Mouse (Mus musculus) neural tube, embryonic 15.5 days (tissue): ENCODE measurements around the gene Gm16429. TPM values are rescaled to one million over a fixed set of nuclear protein-coding genes. Genes with fewer than 3 reads are reported as not detected.
"Not testable (repeated sequence)": the region's sequence is repeated elsewhere in the genome, so short reads cannot be mapped to it uniquely, and the experiment has no call there.

ENCODE experiments used
- ATAC-seq: fragments of 200-750 bp; cut with Nextera tagmentation; 2 replicates; pipeline ENCODE4 v1.8.0; 2017; ENCODE audit warnings: mild to moderate bottlenecking, moderate TSS enrichment, moderate library complexity; ENCODE audit not compliant: low FRiP score
- H3K27ac ChIP-seq: fragments of 300-500 bp; sonication (generic); replicated peaks from 2 replicates; pipeline ENCODE4 v1.5.1; 2015; ENCODE audit warnings: mild to moderate bottlenecking, inconsistent platforms
- H3K27me3 ChIP-seq: fragments of 300-500 bp; sonication (generic); replicated peaks from 2 replicates; pipeline ENCODE4 v1.6.1; 2015; ENCODE audit warnings: inconsistent platforms
- H3K36me3 ChIP-seq: fragments of 300-500 bp; sonication (generic); 2 replicates; pipeline ENCODE4 v1.6.1; 2015; ENCODE audit warnings: inconsistent platforms
- H3K4me1 ChIP-seq: fragments of 300-500 bp; sonication (generic); 2 replicates; pipeline ENCODE4 v1.6.1; 2015; ENCODE audit warnings: inconsistent platforms
- H3K4me2 ChIP-seq: fragments of 300-500 bp; sonication (generic); 2 replicates; pipeline ENCODE4 v1.6.1; 2015; ENCODE audit warnings: inconsistent platforms, mild to moderate bottlenecking, moderate library complexity
- H3K4me3 ChIP-seq: fragments of 300-500 bp; sonication (generic); replicated peaks from 2 replicates; pipeline ENCODE4 v1.5.1; 2015; ENCODE audit warnings: mild to moderate bottlenecking, inconsistent platforms
- H3K9ac ChIP-seq: fragments of 300-500 bp; sonication (generic); replicated peaks from 2 replicates; pipeline ENCODE4 v1.6.1; 2015; ENCODE audit warnings: mild to moderate bottlenecking, inconsistent platforms
- H3K9me3 ChIP-seq: fragments of 300-500 bp; sonication (generic); replicated peaks from 2 replicates; pipeline ENCODE4 v1.6.1; 2016; ENCODE audit warnings: inconsistent platforms
- WGBS: fragments of 180-500 bp; shearing (Covaris S2); methylation state at CpG from one replicate; pipeline ENCODE4 v1.1.7; 2015; ENCODE audit warnings: mixed read lengths; 5-methylcytosine and 5-hydroxymethylcytosine counted together
- polyA plus RNA-seq: library from polyadenylated mRNA; unstranded; fragments of >200 nt; fragmentation: Nextera tagmentation; extraction: Ambion mirVana; gene quantifications from 2 replicates; pipeline ENCODE4 v1.2.1, GENCODE M21; 2015

The Gm16429 gene
- polyA plus RNA-seq = not detected in 2 replicates

GRCm38 (mm10) chr5:93928952-93929351, at the start of gene Gm16429:
Gm16429 (minus strand) TSS chr5:93929052.
- not testable (repeated sequence) for H3K4me2 ChIP-seq, H3K9me3 ChIP-seq, H3K4me1 ChIP-seq, H3K27ac ChIP-seq, H3K36me3 ChIP-seq, H3K9ac ChIP-seq, ATAC-seq, H3K27me3 ChIP-seq, H3K4me3 ChIP-seq
- no CpG with 5 or more reads among the region's 1 CpGs for WGBS

Other genes with a start within 250 kb of the Gm16429 start
- gene Gm7792, start 85.3 kb downstream of the Gm16429 start, polyA plus RNA-seq = not detected in 2 replicates
- gene BC061212, start 141.5 kb upstream of the Gm16429 start, polyA plus RNA-seq = not detected in 2 replicates
- not detected in 2 replicates for gene Gm6351, start 147.3 kb upstream of the Gm16429 start, polyA plus RNA-seq